Mouse (Mus musculus): ENCODE data around the gene Fndc11.

The Fndc11 gene

GRCm38 (mm10) chr2:181251841-181252240 lies 32.0 kb downstream of the Fndc11 start:
- no peak for DNase-seq (ENCODE audit: inconsistent age in 2 of 2, low spot score in 1 of 2)

DNA sequence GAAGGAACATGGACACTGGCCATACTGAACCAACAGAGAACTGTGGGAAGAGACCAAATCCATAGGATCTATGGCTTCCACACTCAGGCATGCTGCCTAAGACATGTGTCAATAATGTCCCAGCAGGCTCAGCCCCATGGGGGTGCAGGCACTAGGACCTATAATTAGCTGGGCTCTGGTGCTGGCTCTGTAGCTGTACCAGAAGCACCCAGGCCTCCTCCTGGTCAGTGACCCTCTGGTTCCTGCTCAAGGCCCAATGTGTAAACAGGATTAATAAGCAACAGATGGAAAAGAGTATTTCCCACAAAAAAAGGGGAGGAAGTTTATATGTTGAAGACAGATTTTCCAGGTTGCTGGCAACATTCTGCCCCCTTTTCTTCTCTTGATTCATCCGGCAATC lies 33.4 kb downstream of the Fndc11 start:
- DNase-seq (ENCODE audit: inconsistent age in 2 of 2, low spot score in 1 of 2), result no peak

DNA sequence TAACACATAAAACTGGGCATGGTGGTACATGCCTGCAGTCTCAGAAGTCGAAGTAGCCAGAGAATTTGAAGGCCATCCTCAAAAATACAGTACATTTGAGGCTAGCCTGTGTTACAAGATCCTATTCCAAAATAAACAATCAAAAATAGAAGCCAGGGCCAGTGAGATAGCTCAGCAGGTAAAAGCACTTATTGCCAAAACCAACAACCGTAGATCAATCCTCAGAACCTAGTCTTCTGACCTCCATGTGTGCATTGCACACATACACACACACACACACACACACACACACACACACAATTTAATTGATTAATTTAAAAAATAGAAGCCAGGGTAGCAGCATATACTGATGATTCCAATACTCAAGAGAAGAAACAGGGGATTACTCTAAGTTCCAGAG lies 47.0 kb downstream of the Fndc11 start:
- DNase-seq (ENCODE audit: inconsistent age in 2 of 2, low spot score in 1 of 2), result no peak

DNA sequence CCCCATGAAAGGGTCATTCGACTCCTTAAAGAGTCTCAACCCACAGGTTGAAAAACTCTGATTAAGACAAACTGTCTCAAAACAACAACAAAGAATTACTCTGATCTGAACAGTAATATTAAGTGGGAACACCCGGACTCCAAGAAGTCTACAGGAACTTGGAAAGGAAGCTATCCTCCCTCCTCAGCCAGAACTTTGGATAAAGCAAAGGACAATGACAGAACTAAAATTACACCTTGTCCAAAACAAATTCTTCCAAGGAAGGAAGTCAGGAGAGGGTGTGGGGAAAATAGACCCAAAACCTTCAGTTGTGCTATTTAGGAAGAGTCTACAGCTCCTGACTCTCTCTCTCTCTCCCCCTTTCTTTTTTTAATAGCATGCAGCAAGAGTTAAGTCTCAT lies 52.3 kb downstream of the Fndc11 start:
- DNase-seq (ENCODE audit: inconsistent age in 2 of 2, low spot score in 1 of 2), result no peak
